Comparison of ENCODE assay signal across 18 mouse cellular contexts in genomic region chr5:66797326-66797725, GRCm38 (mm10). TPM values are rescaled to one million over a fixed set of nuclear protein-coding genes. Genes with fewer than 3 reads are reported as not detected.
DNase-seq lines count a peak whose midpoint lies in the region; ATAC-seq and TF ChIP-seq lines count a peak whose summit lies in the region.
"Had no signal": no experiment of that assay in that cellular context is flagged by ENCODE, and none has a peak within 500 bp of the region (broad histone marks: within the 10 kb centered on the region; RNA-seq: fewer than 3 reads in every experiment).

No protein-coding gene starts in this region.

- DNase-seq in embryonic facial prominence, embryonic 14.5 days (ENCODE audit: low spot score): no peak
- no peak for DNase-seq in embryonic facial prominence, embryonic 10.5 days (ENCODE audit: low spot score)
- DNase-seq in layer of hippocampus, adult 2 months (ENCODE audit: low spot score in 2 of 2): no peak
- DNase-seq in layer of hippocampus, adult 8-10 months (ENCODE audit: low spot score in 2 of 2): no peak
- DNase-seq in kidney, adult 9 months: peak; percentile 67
- peak; percentile 50 for DNase-seq in lung, postnatal 36 days
- DNase-seq in stomach, postnatal 0 days (ENCODE audit: low spot score): no peak
- no peak for DNase-seq in heart, postnatal 36 days
- DNase-seq: B cell, adult 2 months; cerebellum, adult 9-10 months; right cerebral cortex, postnatal 14 days; thymus, postnatal 14 days had no signal

- no peaks in the 10 kb centered on the region for H3K9me3 ChIP-seq in embryonic facial prominence, embryonic 14.5 days (ENCODE audit: control insufficient read depth, low read length)
- H3K9me3 ChIP-seq in embryonic facial prominence, embryonic 10.5 days: no peaks in the 10 kb centered on the region
- H3K9me3 ChIP-seq in stomach, postnatal 0 days (ENCODE audit: control insufficient read depth, low read length): no peaks in the 10 kb centered on the region
- H3K9me3 ChIP-seq: embryonic facial prominence, embryonic 12.5 days; forebrain, embryonic 12.5 days; heart, embryonic 15.5 days; intestine, embryonic 15.5 days; liver, embryonic 15.5 days; midbrain, embryonic 12.5 days had no signal

- no peak for TF ChIP-seq EP300 in stomach, postnatal 0 days (optimal IDR thresholded peaks at IDR 0.05)

- no peaks in the 10 kb centered on the region for H3K36me3 ChIP-seq in embryonic facial prominence, embryonic 14.5 days (ENCODE audit: control insufficient read depth, insufficient read depth, low read length)
- no peaks in the 10 kb centered on the region for H3K36me3 ChIP-seq in embryonic facial prominence, embryonic 10.5 days (replicated peaks)
- H3K36me3 ChIP-seq in stomach, postnatal 0 days (ENCODE audit: control insufficient read depth, insufficient read depth, low read length): no peaks in the 10 kb centered on the region
- H3K36me3 ChIP-seq: embryonic facial prominence, embryonic 12.5 days; forebrain, embryonic 12.5 days; heart, embryonic 15.5 days; intestine, embryonic 15.5 days; liver, embryonic 15.5 days; midbrain, embryonic 12.5 days had no signal

- no peak overlapping the region for H3K4me2 ChIP-seq in embryonic facial prominence, embryonic 14.5 days (ENCODE audit: low read depth, low read length)
- no peak overlapping the region for H3K4me2 ChIP-seq in stomach, postnatal 0 days (replicated peaks; ENCODE audit: low read depth)
- H3K4me2 ChIP-seq: embryonic facial prominence, embryonic 12.5 days; forebrain, embryonic 12.5 days; heart, embryonic 15.5 days; intestine, embryonic 15.5 days; liver, embryonic 15.5 days; midbrain, embryonic 12.5 days had no signal

- intact Hi-C loops in heart, postnatal 36 days (cut with DNase I): loop anchor here (5.0 kb wide), 1 partner anchor 50 kb away; the partner anchor contains the start of gene Limch1

- H3K27ac ChIP-seq in embryonic facial prominence, embryonic 14.5 days (replicated peaks; ENCODE audit: low read depth, low read length): 0 out of 2 replicates have a peak overlapping the region, but pooled peaks have one; percentile 52
- H3K27ac ChIP-seq in embryonic facial prominence, embryonic 10.5 days (replicated peaks): no peak overlapping the region; the same call in 1 of the 2 replicates
- peak overlapping the region; percentile 77 for H3K27ac ChIP-seq in layer of hippocampus, adult 2 months
- H3K27ac ChIP-seq in stomach, postnatal 0 days (replicated peaks): no peak overlapping the region
- H3K27ac ChIP-seq: intestine, embryonic 15.5 days; liver, embryonic 15.5 days had no signal

- no peak overlapping the region for H3K4me3 ChIP-seq in embryonic facial prominence, embryonic 14.5 days (ENCODE audit: low read depth, low read length)
- H3K4me3 ChIP-seq in embryonic facial prominence, embryonic 10.5 days: no peak overlapping the region
- no peak overlapping the region for H3K4me3 ChIP-seq in layer of hippocampus, adult 2 months
- H3K4me3 ChIP-seq in stomach, postnatal 0 days (ENCODE audit: low read depth, low read length): no peak overlapping the region
- H3K4me3 ChIP-seq: embryonic facial prominence, embryonic 12.5 days; forebrain, embryonic 12.5 days; heart, embryonic 15.5 days; intestine, embryonic 15.5 days; liver, embryonic 15.5 days; midbrain, embryonic 12.5 days had no signal

- no peak for TF ChIP-seq CTCF in layer of hippocampus, adult 2 months (conservative IDR thresholded peaks at IDR 0.05)
- TF ChIP-seq CTCF in stomach, postnatal 0 days (IDR thresholded peaks at IDR 0.05; ENCODE audit: low read depth): no peak

- WGBS in embryonic facial prominence, embryonic 14.5 days: 72% methylated on average over 6 of the region's 6 CpGs
- WGBS in embryonic facial prominence, embryonic 10.5 days: 72% methylated on average over 6 of the region's 6 CpGs
- WGBS in stomach, postnatal 0 days: 71% methylated on average over 6 of the region's 6 CpGs

- peaks cover 19% of the 10 kb centered on the region; the same call in 1 of the 2 replicates for H3K4me1 ChIP-seq in embryonic facial prominence, embryonic 14.5 days (ENCODE audit: control insufficient read depth, insufficient read depth, low read length)
- H3K4me1 ChIP-seq in embryonic facial prominence, embryonic 10.5 days: peaks cover 48% of the 10 kb centered on the region
- H3K4me1 ChIP-seq in stomach, postnatal 0 days (replicated peaks; ENCODE audit: control insufficient read depth, insufficient read depth): no peaks in the 10 kb centered on the region
- H3K4me1 ChIP-seq: liver, embryonic 15.5 days had no signal

- no peaks in the 10 kb centered on the region for H3K27me3 ChIP-seq in embryonic facial prominence, embryonic 14.5 days (replicated peaks; ENCODE audit: control insufficient read depth, insufficient read depth, low read length)
- H3K27me3 ChIP-seq in embryonic facial prominence, embryonic 10.5 days (replicated peaks; ENCODE audit: low read depth, poor library complexity, severe bottlenecking): no peaks in the 10 kb centered on the region
- H3K27me3 ChIP-seq in stomach, postnatal 0 days (ENCODE audit: control insufficient read depth, insufficient read depth, low read length): no peaks in the 10 kb centered on the region
- H3K27me3 ChIP-seq: embryonic facial prominence, embryonic 12.5 days; forebrain, embryonic 12.5 days; heart, embryonic 15.5 days; intestine, embryonic 15.5 days; liver, embryonic 15.5 days; midbrain, embryonic 12.5 days had no signal

- no peak overlapping the region for H3K9ac ChIP-seq in embryonic facial prominence, embryonic 14.5 days (ENCODE audit: low read depth, low read length)
- H3K9ac ChIP-seq in stomach, postnatal 0 days (ENCODE audit: low read length): no peak overlapping the region
- H3K9ac ChIP-seq: embryonic facial prominence, embryonic 12.5 days; forebrain, embryonic 12.5 days; heart, embryonic 15.5 days; intestine, embryonic 15.5 days; liver, embryonic 15.5 days; midbrain, embryonic 12.5 days had no signal

- ATAC-seq in embryonic facial prominence, embryonic 14.5 days (ENCODE audit: low read depth): no peak
- ATAC-seq in stomach, postnatal 0 days (ENCODE audit: low FRiP score, low TSS enrichment): no peak
- ATAC-seq: intestine, embryonic 15.5 days had no signal

RNA-seq across cellular contexts. Expression of gene Limch1, which starts 51.7 kb away (rescaled TPM):
- 70.5 and 71.1 TPM in 2 replicates for polyA plus RNA-seq in embryonic facial prominence, embryonic 14.5 days (2014; fragmentation: Nextera tagmentation; extraction: Ambion mirVana)
- polyA plus RNA-seq in embryonic facial prominence, embryonic 10.5 days (2016; fragmentation: Nextera tagmentation; extraction: Ambion mirVana): 47.1 and 50.8 TPM in 2 replicates
- 100 to 1,000 TPM; 127 to 140 TPM for total RNA-seq in layer of hippocampus, adult 2 months (2021)
- total RNA-seq in layer of hippocampus, adult 8-10 months (2022): 100 to 1,000 TPM; 112 to 133 (median 124) TPM
- 6.1 and 6.3 TPM in 2 replicates for polyA plus RNA-seq in stomach, postnatal 0 days (2015; fragmentation: Nextera tagmentation; extraction: Ambion mirVana)
- 100 to 1,000 TPM; 238 to 297 TPM for total RNA-seq in heart, postnatal 36 days (2021)

Comparison
In these comparisons a context has a peak if more than half of its experiments do, and no peak if none do; other contexts are left out.
1. H3K27ac ChIP-seq: peak in embryonic facial prominence, embryonic 14.5 days (single experiment) and layer of hippocampus, adult 2 months (single experiment); none in embryonic facial prominence, embryonic 10.5 days (single experiment) and stomach, postnatal 0 days (single experiment).
2. DNase-seq: peak in kidney, adult 9 months (single experiment) and lung, postnatal 36 days (single experiment); none in embryonic facial prominence, embryonic 14.5 days (single experiment), embryonic facial prominence, embryonic 10.5 days (single experiment), layer of hippocampus, adult 2 months (0 of 2), layer of hippocampus, adult 8-10 months (0 of 2), stomach, postnatal 0 days (single experiment) and heart, postnatal 36 days (0 of 2).